Mouse (Mus musculus) cerebellum, postnatal 25 days (tissue): ENCODE data around the gene Mllt3.
A peak's percentile ranks its signal among the peaks of the same experiment; 100 is the strongest.

ENCODE experiments used
- DNase-seq, 2 experiments: peaks; one replicate each; pipeline ENCODE4 v3.0.0; 2021; ENCODE audit warnings: mixed read lengths in 2 of 2

Gene Mllt3

DNA sequence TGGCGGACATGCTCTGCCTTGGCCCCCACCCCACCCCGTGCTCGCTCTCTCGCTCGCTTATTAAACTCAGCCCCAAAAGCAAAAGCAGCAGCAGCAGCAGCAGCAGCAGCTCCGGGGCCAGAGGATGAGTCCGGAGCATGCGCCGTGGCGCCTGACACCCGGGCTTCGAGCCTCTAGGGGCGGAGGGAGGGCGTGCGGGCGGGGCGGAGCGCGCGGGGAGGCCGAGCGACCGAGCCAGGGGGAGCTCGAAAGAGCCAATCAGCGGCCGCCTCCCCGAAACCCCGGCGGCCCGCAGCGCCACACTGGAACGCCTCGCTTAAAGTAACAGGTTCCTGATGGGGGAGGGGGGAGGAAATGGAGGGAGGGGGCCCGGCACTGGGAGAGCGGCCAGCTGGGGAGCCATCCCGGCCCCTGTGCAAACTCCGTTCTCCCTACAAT is at the start of gene Mllt3:
Gene Mllt3 (minus strand): TSS at position 149 of the 438 bp plus-strand sequence.
- peak; percentile 96 to 98 for DNase-seq

GRCm38 (mm10) chr4:88082381-88082780 is 49.2 kb upstream of the Mllt3 start:
- no peak for DNase-seq

- DNase-seq: no peak
These were observed 48.7 kb upstream of the Mllt3 start for GRCm38 (mm10) chr4:88081885-88082284.

GRCm38 (mm10) chr4:88081417-88081816 is 48.3 kb upstream of the Mllt3 start:
- no peak for DNase-seq

GRCm38 (mm10) chr4:88078983-88079382 is 45.8 kb upstream of the Mllt3 start:
- DNase-seq: no peak

GRCm38 (mm10) chr4:88075388-88075787 is 42.2 kb upstream of the Mllt3 start:
- DNase-seq: no peak

DNA sequence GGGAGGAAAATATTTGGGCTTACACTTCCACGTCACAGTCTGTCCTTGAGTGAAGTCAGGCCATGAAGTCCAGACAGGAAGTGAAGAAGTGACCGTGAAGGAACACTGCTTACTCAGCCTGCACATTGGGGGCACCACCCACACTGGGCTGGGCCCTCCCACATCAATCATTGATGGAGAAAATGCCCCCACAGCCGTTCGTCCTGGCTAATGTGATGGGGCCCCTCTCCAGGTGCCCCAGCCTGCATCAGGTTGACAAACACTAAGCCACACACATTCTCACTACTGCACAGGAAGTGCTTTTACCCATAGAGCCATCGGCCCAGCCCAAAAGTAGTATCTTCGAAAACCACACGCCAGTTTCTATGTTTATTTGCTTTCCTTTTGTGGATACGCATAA is 13.1 kb upstream of the Mllt3 start:
- DNase-seq: no peak

GRCm38 (mm10) chr4:88045151-88045550 is 12.0 kb upstream of the Mllt3 start:
- no peak for DNase-seq

DNA sequence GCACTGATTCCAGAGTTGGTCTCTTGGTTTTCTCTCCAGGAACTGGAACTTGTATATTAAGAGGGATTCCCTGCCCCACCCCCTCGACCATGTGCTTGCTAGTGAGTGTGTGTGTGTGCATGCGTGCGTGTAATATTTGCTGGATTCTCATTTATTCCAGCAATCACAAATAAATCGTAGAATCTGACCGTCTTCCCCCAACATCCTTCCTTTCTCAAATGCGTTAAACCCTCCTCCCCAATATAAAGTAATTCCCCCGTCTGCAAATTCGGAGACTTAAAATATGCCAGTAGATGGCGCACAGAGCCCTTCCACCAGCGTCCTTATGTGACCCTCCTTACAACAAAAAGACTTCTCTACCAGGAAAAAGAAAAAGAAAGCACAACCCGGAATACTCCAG is 2.2 kb upstream of the Mllt3 start:
- peak; percentile 57 to 72 for DNase-seq

DNA sequence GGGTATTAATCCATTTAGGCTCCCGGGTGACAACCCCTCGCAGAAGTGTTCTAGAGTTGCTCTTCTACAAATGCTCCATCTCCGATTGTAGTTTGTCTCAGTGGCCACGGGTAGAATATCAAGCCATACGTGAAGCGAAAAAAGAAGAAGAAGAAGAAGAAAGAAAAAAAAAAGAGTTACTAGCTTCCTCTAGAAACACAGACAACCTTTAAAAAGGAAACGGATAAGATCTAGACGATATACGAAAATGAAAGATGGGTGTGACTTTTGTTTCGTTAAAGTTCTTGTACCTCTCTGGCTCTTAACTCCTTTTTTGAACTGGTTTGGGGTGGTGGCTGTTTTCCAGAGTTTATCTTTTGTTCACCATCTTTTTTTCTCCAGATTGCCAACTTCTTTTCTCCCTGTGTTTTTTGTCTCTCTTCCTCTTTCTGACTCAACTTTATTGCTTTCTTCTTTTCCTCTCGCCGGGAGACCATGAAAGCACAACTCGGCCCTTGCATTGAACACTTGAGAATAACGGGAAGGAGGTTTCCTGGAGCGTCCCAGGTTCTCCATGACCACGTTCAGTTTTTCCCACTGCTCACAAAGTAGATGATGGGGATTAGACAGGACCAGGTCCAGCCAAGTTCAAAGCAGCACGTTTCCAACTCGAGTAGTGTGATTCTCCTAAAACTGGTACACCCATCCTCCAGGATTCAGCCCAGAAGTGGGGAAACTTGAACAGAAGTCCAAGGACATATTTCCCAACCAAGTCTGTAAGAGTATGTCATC is 1.4 kb upstream of the Mllt3 start:
- no peak for DNase-seq

DNA sequence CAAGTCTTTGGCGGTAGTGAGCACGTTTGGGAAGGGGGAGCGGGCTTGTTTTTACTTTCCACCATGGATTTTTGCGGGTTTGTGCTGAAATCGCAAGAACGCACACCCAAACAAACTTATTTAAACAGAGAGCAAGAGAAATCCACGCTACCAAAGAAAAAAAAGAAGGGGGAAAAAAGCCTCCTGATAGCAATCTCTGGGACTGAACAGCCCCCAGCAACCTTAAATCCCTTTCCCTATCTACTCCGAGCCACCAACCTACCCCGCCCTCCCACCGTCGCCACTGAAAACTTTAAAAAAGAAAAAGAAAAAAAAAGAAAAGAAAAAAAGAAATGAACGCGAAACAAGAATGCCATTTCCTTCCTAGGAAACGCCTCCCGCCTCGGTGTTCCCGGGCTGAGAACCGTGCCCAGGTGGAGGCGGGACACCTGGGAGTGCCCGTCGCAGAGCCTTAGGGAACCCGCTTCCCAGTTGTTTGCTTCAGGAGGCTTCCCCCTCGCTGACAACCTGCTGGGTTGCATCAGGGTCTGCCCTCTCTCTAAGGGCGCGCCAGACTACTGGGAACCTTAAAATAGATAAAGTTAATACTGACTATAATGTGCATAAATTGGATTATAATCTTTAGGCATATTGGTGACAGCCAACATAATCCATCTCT is 694 bp upstream of the Mllt3 start:
- peak; percentile 25 to 47 for DNase-seq

DNA sequence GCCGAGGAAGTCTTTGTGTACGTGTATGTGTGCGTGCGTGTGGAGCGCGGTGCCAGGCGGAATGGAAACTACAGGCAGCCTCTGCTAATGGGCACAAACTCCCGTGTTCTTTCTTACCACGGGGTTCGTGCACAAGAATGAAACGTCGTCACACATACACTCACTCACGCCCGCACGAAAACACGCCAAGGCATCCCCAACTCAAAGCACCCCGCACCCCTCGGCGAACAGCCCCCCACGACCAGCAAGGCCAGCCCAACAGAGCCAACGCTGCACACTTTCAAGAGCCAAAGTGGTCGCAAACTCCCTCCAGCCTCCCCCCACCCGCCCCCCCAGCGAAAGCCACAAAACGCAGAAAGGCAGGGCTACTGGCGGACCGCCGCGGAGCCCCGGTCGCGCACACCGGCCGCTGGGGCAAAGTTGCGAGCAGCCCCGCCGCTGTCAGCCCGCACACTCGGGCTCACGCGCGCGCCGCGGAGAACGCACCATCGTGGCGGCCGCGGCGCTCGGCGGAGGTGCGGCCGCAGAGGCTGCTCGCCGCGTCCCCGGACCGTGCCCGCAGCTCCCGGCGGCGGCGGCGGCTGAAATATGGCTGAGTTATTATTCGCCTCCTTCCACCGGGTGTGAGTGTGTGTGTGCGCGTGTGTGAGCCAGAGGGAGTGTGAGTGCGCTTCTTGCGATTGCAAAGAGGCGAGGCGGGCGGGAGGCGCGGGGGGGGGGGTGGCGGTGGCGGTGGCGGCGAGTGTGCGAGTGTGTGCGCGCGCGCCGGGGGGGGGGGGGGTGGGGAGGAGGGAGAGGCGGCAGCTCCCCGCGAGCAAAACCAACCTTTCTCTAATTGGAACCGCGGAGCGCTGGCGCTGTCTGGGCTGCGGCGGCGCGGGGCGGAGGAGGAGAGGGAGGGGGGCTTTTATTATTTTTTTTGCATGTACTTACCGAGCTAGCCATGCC is 739 bp downstream of the Mllt3 start:
- DNase-seq: peak; percentile 78 to 79

GRCm38 (mm10) chr4:88031211-88032150 is 1.7 kb downstream of the Mllt3 start:
- peak; percentile 77 to 82 for DNase-seq

DNA sequence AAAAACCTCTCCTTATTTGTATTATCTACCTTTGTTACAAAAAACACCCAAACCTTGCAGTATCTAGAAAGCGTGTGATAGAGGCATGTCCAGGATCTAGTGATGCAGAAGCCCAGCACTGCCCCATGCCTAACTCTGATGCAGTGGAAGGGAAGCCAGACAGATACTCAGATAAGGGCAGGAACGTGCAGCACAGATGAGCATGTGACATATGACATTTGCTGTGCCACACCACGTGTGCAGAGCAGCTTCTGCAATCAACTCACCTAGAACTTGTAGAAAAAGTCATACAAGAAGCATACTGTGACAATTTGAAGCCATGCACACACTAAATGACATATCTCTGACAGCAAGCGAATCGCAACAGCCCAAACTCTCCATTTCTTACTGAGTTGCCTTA is 9.6 kb downstream of the Mllt3 start:
- DNase-seq: no peak

DNA sequence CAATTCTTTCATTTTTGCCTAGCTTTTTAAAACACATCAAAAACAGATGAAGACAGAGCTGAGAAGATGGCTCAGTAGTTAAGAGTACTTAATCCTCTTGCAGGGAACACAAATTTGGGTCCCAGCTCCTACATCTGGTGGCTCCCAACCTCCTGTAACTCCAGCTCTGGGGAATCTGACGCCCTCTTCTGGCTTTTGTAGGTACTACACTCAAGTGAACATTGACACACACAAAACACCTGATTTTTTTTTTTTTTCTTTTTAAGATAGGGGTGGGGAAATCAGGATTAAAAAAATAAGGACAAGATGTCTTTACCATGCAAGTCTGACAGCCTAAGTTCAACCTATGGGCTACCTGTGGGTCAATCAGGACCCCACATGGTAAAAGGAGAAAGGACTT is 10.5 kb downstream of the Mllt3 start:
- no peak for DNase-seq

DNA sequence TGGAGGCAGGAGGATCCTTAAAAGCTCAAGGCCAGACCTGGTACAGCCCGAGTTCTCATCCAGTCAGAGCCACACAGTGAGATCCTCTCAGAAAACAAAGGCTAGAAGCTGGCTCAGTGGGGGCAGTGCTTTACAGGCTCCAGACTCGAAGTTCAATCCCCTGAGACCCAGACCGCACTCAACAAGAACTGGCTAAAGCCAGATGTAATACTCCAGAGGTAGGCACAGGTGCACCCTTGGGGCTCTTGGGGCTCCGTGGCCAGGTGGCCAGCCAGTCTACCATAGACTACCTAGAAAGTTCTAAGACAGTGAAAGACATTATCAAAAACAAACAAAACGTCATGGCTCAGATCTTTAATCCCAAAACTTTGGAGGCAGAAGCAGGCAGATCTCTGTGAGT is 12.7 kb downstream of the Mllt3 start:
- DNase-seq: no peak

DNA sequence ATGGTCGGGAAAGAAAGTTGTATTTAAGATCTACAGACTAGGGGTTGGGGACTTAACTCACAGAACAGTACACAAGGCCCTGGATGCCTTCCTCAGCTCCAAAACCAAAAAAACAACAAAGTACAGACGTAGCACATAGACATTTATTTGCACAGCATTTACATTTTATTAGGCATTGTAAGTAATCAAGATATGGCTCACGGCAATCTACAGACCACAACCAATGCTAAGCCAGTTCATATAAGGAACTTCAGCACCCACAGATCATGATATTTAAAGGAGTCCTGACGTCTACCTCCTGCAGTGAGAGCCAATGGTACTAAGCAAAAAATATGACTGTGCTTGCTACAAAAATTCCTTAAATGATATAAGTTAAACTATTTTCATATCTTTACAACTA is 13.5 kb downstream of the Mllt3 start:
- DNase-seq: no peak

GRCm38 (mm10) chr4:88017452-88018350 is 15.5 kb downstream of the Mllt3 start:
- DNase-seq: peak in 1 of 2 experiments; percentile 45

DNA sequence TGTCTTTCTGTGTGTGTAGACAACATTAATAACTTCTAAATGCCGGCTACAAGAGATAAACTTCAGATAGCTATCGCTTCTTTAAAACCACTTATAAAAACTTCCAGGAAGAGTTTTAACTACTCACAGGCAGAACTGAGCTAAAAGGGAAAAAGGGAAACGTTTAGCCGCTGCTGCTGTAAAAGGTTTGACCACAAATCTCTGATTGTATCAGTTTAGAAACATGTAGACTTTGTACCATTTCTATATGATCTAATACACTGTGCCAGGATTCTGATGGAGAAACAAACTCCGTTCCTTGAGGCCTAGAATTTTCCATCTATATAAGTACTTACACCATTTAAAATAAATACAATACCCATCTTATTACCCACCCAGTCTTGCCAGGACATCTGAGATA is 17.4 kb downstream of the Mllt3 start:
- DNase-seq: no peak

GRCm38 (mm10) chr4:88015261-88015660 is 17.9 kb downstream of the Mllt3 start:
- DNase-seq: no peak

- DNase-seq: no peak
These were observed 20.4 kb downstream of the Mllt3 start for GRCm38 (mm10) chr4:88012774-88013173.
